Mouse (Mus musculus) cerebellum, adult 9-10 months (tissue): Measurements from ENCODE around the gene Rcvrn.

Source experiments
- DNase-seq: peaks from one replicate; pipeline ENCODE4 v3.0.0; 2022

Rcvrn gene

DNA sequence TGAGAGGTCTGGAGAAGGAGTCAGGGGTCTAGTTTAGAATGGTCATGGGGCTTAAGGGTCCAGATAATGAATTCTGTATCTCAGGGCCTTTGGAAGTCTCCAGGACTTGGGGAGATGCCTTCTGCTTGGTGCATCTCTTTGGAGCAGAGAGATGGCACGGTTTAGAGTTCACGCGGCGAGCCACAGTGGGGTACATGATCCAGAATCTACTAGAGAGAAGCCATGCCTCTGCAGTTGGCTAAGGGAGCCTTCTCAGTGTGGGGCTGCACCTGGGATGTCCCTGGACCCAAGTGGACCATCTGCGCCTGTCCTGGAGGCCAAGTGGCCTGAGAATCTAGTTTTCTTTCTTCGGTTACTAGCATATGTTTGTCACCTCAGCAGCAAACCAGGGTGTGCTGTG, 25.1 kb upstream of the Rcvrn start:
- DNase-seq = peak; percentile 99

DNA sequence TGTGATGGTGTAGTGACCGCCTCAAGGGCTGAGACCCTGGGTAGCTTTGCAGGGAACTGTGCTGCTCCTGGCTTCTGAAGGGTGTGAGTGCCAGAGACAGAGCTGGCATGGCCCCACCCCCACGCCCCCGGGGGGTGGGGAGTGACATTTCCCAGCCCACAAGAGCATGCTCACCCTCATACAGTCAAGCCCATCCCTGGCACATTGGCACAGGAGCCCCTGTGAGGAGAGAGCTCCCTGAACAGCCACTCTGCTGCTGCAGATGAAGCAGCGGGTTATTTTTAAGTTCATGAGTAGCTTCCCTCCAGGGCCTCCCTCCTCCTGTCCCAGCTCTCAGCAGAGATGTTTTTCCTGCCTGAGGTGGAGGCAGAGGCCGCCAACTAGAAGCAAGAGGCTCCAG, 23.0 kb upstream of the Rcvrn start:
- peak; percentile 61 for DNase-seq

DNA sequence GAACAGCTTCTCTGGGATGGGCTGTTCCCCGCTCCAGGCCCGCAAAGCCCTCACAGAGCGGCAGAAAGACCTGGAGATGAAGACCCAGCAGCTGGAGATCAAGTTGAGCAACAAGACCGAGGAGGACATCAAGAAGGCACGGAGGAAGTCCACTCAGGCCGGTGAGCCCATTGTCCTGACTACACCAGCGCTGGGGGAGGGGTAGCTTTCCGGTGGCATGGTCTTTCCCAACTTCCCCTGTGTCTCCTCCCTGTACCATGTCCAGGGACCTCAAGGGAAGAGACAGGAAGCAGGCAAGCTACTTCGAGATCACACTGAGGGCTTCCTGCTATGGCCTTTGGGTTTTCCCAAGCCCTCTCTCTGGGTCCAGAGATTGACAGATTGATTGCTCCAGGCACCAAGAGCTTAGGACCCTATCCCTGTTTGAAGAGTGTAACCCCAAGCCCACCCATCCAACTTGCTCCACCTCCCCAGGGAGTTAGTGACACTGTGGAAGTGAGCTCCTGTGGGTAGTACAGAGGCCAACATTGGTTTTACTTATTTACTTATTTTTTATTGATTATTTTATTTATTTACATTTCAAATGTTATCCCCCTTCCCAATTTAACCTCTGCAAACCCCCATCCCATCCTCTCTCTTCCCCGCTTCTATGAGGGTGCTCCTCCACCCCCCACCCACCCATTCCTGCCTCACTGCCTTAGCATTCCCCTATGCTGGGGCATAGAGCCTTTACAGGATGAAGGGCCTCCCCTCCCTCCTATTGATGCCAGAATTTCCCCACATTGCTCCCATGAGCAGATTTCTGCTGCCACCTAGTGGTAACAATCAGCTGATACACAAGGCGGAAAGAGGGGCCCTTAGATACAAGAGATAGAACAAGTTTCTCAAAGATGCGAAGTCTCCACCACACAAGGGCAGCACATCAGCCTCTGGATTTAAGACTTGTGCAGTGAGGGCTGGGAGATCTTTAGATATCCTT, 19.3 kb upstream of the Rcvrn start:
- peak; percentile 90 for DNase-seq

DNA sequence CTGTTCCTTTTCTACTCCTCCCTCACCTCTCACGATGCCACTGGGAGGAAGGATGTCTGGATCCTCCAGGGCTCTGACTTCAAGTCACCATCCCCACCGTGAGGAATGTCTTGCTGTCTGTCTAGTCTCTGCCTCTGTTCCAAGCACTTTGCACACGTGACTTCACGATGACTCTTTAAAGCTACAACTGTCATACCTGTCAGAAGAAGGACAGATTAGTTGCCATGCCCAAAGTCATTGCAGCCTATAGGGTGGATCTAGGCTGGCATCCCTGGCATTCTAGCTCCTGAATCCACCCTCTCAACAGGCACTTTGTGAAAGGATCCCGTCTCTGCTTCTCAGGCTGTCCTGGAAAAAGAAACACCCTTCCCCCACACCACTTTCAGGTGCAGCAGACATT, 15.8 kb upstream of the Rcvrn start:
- DNase-seq = no peak

DNA sequence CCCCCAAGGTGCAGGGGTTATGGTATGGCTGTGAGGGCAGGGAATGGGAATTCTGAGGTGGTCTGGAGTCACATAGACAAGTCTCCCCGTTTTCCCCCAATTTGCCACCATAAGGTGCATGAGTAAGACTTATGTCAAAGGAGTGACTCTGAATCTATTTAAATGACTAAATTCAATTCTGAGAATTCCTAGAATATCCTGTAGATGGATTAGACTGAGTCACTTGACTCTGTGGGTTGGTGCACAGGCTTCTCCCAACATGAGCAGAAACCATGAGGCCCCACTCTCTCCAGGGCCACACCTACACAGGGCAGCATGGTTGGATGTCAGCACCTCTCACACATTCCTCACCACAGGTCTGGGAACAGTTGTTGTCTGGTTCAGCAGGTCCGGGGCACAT, 15.2 kb upstream of the Rcvrn start:
- peak; percentile 14 for DNase-seq

DNA sequence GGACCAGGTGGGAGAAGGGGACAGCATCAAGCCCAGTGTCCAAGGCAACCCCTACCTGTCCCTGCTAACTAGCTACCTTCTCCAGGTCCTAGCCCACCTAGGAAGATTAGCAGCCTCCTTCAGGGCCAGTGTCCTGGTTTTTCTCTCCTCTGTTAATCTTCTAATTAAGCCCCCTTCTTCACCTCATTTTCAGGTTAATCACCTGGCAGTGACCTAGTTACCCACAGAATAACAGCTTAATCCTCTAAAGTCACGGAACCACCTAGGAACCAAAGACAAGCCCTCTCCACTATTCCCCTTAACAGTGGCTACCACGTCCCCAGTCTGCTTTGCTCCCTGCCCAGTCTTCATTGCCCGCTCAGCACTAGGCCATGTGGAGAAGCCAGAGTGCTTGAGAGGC, 13.3 kb upstream of the Rcvrn start:
- peak; percentile 3 for DNase-seq

DNA sequence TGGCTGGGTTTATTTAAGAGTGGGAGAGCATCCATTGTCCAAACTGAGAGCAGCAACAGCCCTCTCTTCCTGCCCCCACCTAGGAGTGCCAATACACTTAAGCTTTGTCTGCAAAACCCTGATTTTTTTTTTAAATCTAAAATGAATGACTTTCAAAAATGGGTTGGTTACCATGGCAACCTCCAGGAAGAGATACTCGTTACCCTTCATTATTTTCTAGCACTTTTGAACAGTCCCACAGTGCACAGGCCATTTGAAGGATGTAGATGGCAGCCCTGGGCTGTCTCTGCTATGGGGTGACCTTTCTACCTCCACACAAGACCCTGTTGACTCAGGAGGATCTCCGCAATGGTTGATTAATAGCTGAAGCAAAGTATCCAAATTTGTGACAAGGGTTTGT, 9.0 kb upstream of the Rcvrn start:
- peak; percentile 5 for DNase-seq

DNA sequence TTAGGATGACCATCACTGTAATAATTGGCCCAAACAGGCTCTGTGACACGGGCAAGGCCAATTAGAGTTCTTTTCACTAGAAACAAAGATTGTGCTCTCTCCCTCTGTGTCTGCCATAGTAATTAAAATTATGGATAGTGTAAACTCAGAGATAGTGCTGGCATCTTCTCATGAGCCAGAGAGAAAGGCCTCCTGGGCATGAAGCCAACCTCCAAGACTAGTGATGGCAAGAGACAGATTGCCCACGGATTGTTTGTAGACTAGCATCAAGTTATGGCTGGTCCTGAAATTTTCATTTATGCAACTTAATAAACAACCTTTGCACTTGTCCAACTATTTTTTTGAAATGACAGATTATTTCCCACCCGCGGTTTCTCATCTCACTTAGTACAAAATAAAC, 17.9 kb downstream of the Rcvrn start:
- no peak for DNase-seq

DNA sequence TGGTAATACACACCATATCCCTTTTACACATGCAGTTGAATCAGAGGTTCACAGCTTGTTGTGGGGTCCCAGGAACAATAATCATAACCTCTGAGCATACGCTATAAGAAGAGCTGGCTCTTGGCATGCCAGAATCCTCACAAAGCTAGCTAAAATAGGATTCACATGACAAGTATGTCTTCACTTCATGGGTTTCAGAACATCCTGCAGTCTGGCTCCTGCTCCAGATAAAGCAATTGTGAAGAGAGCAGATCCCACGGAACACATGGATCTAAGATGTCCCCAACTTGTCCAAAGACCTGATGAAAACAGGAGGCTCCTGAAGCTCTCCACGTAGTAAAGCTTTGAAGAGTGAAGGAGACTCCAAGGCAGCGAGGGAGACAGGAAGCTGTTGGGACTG, 20.3 kb downstream of the Rcvrn start:
- DNase-seq = no peak

DNA sequence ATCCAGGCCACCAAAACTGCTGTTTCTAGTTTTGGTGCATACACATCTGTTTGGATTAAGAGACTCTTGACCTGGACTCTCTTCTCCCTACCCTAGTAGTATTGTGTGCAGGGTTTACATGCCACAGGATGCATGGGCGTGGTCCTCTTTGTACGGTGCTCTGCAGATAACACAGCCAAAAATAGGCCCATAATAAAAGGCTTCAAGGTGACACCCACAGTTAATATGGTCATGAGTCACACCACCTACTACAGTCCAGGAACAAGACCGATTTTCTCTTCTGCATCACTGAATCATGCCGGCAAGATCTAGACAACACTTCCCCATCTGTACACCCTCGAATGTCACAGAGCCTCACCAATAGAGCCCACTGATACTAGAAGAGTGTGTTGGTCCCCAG, 26.4 kb downstream of the Rcvrn start:
- DNase-seq = no peak

DNA sequence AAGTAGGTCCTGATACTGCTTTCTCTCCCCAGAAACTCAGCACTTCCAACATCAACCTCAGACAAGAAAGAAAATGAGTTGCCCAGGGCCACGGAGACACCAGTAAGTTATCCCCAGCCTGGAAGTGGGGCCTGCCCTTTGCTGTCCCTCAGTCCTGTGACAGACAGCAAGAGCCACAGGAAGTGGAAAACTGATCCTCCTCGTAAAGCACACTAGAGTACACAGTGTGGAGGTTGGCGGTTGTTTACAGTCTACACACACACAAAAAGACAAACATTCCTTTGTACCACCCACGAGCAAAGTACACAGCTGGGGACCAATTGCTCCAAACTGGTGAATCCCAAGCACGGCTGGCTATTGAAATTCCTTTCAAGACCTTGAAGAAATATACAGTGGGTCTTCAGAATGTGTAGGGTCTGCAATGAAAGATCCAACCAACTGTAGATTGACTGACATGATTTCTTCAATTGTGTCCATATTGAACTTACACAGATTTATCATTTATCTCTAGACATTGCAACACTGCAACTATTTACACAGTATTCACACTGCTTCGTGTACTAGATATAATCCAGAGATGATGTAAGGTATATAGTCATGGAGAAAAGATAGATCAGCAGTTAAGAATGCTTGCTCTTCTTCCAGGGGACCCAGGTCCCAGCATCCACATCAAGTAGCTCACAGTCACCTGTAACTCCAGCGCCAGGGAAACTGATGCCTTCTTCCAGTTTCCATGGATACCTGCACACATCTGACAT, 27.5 kb downstream of the Rcvrn start:
- DNase-seq = no peak

DNA sequence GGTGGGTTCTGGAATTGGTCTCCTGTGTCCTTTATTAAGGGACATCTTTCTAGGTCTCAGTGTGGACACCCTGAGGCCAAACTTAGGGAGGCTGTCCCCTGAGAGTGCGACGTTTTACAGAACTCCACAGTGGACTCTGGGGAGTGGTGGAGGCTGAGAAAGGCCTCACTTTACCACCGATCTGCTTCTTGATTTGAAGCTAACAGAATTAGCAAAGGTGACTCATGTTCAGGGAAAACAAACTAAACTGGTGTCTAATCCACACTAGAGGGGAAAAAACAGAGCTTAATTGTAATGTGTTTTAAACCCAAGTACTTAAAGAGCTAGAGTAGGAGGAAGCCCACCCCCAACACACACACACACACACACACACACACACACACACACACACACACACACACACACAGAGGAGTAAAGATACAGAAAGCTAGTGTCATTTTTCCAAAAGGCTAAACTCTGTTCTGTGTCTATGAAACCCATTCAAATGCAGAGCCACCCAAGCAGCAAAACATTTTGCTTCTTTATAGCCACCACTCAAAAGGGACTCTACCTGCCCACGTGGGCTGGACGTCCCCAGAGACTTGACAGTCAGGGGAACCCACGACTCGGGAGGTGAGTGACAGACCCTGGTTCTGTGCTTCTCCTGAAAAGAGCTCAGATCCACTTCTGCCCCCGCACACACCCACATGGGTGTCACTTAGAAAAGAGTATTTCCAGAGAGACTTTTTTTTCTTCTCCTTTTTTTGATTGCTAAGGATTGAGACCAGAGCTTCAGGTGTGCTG, 28.3 kb downstream of the Rcvrn start:
- DNase-seq = no peak

DNA sequence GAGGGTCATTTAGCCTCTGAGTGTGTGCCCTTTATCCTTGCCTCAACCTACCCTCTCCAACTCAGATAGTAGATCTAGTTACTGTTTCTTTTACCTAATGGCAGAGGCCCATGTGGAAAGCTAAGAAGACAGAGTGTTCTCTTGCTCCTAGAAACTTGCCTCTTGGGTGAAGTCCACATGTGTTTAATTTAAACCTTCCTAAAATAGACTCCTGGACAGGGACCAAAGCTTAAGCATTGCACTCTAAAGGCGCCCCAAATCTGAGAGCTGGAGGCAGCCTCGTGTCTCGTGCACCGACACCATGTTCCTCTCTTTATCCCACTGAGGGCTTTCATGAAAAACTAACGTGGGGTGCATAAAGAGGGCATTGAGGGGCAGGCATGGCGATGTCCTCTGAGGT, 32.0 kb downstream of the Rcvrn start:
- no peak for DNase-seq

DNA sequence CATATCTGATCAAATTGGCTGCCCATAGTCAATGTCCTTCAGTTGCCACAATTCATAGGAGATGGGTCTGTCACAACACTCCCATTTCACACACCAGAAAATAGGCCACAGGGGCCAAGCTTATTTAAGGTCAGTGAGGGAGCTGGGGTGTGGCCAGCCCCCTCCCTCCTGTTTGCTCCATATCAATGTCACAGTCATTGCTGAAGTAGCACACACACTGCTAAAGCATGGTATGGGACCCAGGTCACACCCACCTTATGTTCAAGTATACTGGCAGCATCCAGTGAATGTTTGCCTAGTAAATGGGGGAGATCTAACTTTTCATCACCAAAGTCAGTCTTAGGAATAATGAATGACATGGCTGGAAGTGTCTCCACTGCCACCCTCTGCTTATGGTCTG, 33.6 kb downstream of the Rcvrn start:
- no peak for DNase-seq

DNA sequence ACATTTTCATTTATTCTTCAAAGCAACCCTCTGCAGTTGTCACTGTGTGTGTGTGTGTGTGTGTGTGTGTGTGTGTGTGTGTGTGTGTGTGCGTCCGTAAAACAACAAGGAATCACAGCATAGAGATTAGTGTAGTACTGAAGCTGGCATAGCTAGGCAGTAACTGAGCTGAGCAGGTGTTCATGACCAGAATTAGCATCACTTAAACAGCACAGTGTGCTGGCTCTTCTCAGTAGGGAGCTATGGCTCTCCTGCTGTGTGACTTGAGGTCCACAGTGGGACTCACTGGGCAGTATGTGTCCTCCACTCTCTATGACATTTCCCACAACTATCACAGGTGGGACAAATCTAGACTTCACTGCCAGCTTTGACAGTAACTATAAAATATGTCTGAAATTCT, 35.9 kb downstream of the Rcvrn start:
- no peak for DNase-seq

DNA sequence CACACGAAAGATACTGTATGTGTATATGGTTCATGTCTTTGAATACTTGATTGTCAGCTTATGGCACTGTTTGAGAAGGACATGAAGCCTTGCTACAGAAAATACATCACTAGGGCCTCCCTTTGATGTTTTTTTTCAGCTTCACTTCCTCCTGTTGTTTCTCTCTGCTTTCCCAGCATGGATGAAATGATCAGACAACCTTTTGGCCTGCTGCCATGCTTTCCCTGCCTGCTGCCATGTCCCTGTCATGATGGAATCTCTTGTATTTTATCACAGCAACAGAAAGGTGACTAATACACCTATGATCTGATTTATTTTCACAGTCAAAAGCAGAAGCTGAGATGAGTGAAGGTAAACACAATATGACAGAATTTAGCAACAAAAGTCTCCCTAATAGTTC, 38.6 kb downstream of the Rcvrn start:
- no peak for DNase-seq

DNA sequence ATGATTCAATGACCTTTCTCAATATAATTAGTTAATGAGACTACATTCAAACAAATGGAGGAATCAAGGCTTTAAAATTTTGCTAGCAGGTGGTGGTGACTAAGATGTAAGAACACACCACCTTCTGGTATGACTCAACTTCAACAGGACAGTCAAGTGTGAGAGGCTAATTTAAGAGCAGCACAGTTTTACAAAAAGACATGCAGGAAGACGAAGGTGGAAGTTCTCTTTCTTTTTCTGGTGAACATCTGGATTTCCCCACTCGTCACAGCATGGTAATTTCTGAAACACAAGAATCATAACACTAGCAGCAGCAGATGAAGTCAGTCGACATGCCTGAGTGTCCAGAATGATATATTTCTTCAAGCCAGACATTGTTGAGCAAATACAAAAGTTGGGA, 39.5 kb downstream of the Rcvrn start:
- DNase-seq = no peak

DNA sequence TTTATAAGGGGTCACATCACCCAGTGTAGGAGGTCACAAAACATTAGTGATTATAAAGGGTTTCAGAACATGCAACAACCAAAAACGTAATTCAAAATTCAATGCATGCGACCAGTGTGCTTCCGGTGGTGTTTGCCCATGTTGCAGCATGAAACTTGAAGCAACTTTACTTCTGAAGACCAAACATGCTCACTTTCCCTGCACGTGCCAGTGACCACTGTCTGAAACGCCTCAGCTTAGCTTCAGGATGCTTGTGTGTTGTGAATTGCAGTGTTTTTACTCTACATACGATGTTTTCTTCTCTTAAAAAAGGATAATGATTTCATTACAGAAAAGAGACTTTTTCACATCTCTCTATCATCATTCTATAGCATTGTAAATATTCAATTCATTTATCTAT, 43.2 kb downstream of the Rcvrn start:
- DNase-seq = no peak

DNA sequence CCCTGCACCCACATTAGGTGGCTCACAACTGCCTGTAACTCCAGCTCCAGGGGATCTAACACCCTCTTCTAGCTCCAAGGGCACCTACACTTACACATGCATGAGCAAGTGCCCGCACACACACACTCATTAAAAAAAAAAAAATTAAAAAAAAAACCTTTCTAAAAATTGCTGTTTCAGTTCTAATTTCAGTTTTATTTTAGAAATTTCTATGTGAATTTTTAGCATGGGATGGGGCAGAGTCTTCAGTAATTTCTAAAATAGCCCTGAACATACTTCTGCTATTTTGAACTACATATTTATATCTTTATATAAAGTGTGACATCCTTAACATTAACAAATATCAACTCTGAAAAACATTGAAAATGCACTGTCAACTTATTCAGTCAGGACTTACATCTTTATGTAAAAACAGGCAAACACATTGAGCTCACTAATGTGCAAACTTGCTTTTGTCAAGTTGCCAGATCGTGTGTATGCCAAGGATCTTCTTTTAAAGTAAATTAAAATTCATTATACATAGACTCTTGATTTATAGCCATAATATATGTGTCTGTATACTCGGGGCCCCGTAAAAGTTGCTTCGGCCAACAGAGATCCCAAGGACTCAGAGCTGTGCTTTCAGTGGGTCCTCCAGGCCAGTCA, 43.8 kb downstream of the Rcvrn start:
- DNase-seq = no peak

DNA sequence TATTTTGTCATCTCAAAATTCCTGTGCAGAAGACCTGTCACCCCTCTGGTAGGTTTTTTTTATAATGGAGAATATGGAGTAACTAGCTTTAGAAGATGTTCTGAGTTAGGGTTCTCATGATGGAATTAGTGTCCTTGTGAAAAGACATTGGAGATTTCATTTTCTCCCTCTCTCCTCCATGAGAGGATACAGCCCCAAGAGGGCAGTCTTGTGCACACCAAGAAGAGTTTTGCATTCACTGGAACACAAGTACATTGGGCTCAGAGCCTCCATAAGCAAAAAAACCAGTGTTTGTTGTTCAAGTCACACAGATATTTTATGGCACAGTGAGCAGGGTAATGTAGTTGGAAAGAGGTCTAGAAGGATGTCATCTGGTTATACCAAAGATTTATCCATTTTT, 46.4 kb downstream of the Rcvrn start:
- DNase-seq = no peak
